Mouse (Mus musculus): ENCODE results near the gene Il12rb2.

The Il12rb2 gene

DNA sequence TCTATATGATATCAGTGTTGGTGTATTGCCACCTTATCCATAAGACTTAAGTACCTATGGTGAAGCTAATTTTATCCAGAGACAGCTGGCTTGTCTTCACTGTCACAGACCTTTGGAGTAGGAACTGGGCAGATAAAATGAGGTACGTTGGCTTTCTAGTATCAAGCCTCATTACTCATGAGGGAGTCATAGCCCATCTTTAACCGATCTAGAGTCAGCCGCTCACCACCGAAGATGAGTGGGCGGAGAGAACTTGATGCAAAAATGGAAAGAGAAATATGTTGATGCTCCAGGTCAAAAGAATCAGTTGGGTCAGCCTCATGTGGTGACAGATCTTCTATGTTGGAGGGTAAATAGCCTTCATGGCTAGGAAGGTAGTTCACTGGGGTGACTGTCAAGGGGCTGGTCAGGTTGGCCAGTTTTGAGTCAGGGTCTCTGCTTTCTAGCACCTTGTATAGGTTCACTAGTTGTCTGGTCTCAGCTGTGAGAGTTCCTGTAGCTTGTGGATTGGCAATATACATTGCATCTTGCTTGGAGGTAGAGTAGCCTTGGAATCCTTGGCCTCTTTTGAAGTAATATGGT is 83.9 kb downstream of the Il12rb2 start:
- DNase-seq (ENCODE audit: low spot score): no peak

DNA sequence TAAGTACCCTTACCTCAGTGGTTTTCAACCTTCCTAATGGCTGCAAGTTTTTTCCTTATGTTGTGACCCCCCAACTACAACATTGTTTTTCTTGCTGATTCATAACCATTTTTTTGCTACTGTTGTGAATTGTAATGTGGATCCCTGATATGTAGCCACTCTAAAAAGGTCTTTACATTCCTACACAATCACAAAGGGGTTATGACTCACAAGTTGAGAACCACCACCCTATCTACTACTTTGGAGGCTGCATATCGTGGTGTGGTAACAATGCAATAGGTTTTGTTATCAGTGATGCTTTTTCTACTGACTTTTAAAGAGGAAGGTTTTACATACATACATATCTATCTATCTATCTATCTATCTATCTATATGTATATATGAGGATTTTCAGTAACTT is 93.1 kb downstream of the Il12rb2 start:
- no peak for DNase-seq (ENCODE audit: low spot score)

DNA sequence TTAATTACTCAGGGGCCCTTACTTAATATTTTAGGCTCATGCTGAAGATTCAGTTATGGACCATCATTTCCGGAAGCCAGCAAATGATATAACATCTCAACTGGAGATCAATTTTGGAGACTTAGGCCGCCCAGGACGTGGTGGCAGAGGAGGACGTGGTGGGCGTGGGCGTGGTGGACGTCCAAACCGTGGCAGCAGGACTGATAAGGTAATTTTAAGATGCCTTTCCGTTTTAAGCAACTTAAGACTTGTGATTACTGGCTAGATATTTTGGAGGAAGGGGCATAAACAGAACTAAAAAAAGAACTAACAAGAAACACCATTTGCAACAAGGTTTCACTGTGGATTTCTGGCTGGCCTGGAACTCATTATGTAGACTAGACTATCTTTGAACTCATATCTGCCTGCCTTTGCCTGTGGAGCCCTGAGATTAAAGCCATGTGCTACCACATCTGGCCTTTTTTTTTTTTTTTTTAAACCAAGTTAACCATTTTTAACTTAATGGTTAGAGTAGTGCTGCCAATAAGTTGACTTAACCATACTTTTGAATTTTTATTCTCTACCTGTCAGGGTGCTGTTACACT is 94.3 kb downstream of the Il12rb2 start:
- no peak for DNase-seq (ENCODE audit: low spot score)

DNA sequence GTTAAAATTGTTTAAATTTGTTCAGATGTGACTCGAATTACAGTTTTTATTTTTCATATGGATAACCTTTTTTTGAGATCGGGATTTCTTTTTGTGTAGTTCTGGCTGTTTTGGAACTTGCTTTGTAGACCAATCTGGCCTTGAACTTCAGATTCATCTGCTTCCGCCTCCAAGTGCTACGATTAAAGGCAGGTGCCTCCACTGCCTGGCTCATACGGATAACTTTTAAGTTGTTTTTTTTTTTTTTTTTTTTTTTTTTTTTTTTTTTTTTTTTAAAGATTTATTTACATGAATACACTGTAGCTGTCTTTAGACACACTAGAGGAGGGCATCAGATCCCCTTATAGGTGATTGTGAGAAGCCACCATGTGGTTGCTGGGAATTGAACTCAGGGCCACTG is 98.0 kb downstream of the Il12rb2 start:
- no peak for DNase-seq (ENCODE audit: low spot score)

DNA sequence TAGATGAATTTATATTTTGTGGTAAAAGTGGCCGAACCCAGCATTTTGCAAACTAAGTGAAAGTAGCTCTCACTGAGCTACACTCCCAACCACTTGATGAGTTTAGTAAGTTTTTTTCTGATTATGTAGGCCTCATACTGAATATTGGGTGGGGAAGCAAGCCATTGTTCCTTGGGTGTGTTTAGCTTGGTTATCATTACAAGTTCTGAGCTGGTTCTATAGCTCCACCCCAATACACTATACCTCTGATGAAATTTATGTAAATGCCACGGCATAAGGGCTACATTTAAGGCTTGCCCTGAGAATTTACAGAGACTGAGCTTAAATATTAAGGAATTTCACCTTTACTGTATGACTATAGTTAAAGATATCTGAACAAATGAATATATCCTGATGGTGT is 106.5 kb downstream of the Il12rb2 start:
- no peak for DNase-seq (ENCODE audit: low spot score)

DNA sequence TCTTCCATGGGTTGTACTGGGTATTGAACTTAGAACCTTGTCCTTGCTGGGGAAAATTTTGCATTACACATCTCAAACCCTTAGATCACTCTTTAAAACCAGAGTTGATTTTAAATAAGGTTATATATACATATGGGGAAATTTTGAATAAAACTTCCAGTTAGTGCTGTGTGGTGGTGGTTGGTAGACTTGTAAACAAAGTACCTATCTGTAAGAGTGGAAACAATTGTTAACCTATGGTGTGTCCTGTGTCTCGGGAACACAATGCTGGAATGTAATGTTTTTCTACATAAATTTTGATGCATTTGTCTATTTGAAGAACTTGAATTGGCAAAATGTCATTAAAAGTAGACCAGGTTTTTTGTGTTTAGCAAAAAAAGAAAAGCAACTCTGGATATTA is 107.0 kb downstream of the Il12rb2 start:
- no peak for DNase-seq (ENCODE audit: low spot score)

DNA sequence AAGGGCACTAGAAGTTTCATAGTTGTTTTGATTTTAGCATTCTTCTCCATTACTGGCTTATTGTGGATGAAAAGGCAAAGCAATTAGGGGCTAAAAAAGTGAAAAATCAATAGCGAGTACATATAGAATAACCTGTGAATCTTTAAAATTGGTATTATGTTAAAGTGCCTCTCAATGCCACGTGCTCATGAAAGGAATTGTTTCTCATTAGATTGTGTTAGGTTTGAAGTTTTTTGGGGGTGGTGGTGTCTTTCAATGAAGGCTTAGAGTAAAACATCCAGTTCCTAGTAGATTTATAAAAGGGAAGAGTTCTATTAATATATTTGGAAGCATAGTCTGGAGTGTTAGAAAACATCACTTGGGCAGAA is 107.8 kb downstream of the Il12rb2 start:
- DNase-seq (ENCODE audit: low spot score): no peak

DNA sequence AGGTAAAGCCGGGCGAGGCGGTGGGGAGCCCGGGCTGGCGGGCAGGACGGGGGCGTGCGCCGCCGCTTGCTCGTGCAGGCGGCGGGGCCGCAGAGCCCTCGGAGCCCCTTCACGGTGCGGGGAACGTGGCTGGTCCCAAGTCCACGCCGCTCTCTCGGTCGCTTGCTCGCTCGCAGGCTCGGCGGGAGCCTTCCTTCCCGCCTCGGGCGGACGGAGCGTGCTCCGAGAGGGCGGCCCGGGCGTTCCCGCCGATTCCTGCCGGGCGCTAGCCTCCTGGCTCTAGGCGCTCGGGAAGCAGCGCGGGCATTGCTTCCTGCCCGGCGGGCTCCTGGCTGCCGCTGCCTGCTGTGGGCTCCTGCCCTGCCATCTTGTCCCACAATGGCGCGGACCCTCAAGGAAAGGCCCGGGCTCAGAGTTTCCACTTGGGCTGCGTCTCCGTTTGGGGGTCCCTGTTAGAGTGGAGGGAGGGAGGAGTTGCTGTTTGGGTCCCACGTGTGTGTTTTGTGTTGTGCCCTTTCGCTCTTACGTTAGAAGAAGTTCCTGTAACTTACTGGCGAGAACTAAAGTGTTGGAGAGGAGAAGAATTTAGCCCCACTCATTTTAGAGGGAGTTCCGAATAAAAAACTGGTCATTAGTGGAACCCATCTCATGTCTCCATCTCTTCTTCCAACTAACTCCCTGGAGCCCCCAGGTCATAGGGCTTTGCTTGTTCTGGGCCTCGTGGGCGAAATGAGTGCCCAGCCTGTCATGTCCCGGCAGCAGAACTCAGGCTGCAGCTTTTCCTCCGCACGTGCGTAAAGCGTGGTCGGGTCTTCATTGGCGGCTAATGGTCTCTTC is 108.4 kb downstream of the Il12rb2 start:
- peak; percentile 43 for DNase-seq (ENCODE audit: low spot score)

DNA sequence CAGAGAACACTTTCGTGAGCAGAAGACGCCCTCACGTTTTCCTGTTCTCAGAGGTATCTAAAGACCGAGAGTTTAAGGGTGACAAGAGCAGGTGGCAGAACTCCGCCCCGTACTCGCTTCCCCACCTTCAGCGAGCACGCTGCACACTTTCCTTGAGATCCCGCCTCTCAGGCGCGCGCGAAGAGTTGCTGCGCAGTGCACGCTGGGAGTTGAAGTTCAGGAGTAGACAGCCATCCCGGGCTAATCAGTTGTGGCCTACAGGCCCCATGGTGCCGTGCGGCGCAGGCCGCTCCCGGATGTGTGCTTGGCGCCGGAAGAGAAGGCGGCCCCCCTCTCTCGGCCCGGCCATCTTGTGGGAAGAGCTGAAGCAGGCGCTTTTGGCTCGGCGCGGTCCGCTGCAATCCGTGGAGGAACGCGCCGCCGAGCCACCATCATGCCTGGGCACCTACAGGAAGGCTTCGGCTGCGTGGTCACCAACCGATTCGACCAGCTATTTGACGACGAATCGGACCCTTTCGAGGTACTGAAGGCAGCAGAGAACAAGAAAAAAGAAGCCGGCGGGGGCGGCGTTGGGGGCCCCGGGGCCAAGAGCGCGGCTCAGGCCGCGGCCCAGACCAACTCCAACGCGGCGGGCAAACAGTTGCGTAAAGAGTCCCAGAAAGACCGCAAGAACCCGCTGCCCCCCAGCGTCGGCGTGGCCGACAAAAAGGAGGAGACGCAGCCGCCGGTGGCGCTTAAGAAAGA is 109.2 kb downstream of the Il12rb2 start:
- peak; percentile 95 for DNase-seq (ENCODE audit: low spot score)

DNA sequence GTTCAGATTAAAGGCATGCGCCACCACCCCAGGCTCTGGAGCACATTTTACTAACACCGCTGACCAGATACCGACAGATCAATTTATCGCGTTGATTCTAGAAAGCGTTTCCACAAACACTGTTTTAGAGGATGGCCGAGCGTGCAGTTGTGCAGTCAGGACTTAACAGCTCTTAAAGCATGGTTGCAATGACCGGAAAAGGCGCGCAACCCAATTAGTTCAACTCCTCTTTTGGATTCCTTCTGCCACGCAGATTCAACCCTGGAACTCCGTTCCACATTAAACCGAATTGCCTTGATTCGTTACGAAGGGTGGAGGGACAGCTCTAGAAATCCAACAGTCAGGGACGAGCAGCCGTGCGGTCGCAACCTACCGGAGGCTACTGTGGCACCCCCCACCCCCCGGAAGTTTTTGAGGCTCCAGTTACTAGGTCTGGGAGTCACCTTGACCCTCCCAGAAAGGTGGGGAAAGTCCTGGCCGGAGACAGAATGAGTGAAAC is 109.8 kb downstream of the Il12rb2 start:
- peak; percentile 15 for DNase-seq (ENCODE audit: low spot score)

DNA sequence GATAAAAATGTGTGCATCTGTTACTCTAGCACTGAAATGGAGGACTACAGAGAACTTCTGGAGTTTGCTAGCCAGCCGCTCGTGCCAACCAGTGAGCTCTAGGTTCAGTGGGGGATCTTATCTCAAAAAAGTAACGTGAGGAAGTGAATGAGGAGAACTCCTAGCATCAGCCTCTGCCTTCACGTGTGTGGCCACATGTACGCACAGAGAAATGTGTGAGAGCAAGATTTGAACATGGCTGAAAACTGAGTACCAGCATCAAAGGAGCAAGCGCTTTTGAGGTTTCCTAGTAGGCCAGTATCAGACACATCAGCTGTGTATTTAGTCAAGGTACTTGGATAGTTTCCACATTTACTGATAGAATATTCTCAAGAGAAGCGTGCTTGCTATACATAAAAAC is 111.1 kb downstream of the Il12rb2 start:
- DNase-seq (ENCODE audit: low spot score): no peak

DNA sequence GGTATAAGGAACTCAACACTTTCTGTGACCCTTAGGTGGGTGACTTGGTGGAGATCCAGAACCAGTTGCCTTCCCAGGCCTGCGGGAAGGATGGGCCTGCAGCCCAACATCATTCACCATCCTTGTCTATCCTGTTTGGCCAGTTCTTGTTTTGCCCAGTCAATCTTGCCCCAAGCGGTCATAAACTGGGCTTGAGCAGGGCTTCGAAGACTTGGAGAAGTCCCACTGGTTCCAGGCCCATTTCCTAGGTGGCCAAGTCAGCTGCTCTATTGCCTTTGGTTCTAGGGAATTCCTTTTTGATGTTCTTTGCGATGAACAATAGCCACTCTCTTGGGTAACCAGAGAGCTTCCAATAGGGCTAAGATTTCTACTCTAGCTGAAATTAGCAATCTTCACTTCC is 124.9 kb downstream of the Il12rb2 start:
- no peak for DNase-seq (ENCODE audit: low spot score)

DNA sequence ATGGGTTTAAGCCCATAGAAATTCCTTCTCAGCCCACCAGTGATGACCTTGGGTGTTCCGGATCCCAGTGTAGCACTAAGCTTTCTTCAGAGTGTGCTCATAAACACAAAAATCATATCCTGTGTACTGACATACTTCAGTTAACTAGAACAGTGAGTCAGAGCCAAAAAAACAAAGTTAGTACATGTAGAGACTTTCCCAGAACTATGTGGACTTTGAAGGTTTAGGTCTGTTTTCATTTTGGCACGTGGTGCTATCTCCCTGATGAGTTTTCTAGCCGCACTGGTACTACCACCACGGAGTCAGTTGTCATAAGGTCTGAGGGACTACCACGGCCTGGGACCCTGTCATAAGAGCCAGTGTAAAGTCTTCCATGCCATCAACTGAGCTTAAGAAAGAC is 131.5 kb downstream of the Il12rb2 start:
- no peak for DNase-seq (ENCODE audit: low spot score)

DNA sequence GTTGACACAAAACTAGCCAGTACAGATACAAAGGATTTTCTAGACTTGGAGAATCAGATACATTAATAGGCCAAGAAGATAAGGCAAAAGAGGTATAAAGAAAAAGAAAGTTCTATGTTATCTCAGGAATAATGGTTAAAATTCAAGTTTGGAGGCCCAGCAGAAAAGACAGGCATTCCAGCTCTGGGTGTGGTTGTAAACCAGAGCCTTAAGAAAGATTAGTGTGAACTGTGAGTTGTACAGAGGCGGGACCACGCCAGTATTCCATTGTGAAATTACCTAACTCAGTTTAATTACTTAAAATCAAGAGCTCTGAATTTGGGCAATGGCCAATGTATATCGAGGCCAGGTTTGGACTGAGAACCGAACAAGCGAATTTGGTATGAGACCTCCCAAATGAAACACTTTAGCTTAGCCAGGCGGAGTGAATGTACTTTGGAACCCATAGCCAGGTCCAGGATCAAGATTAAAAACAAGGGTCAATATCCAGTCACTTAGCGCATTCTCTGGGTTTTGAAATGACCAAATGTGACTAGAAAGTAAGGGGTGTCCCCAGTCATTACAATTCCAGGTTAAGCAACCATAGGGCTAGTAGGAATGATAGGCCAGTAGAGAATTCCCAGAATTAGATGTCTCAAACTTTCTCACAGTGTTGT is 132.1 kb downstream of the Il12rb2 start:
- DNase-seq (ENCODE audit: low spot score): no peak

All from spleen, adult 12 weeks (tissue).